Mouse (Mus musculus): ENCODE results near the gene Ccdc40. TPM values are rescaled to one million over a fixed set of nuclear protein-coding genes. Genes with fewer than 3 reads are reported as not detected.
"Not testable (repeated sequence)": the region's sequence is repeated elsewhere in the genome, so short reads cannot be mapped to it uniquely, and the experiment has no call there.

Ccdc40 gene
- polyA plus RNA-seq, 2 experiments, result 2.1 to 2.5 TPM

DNA sequence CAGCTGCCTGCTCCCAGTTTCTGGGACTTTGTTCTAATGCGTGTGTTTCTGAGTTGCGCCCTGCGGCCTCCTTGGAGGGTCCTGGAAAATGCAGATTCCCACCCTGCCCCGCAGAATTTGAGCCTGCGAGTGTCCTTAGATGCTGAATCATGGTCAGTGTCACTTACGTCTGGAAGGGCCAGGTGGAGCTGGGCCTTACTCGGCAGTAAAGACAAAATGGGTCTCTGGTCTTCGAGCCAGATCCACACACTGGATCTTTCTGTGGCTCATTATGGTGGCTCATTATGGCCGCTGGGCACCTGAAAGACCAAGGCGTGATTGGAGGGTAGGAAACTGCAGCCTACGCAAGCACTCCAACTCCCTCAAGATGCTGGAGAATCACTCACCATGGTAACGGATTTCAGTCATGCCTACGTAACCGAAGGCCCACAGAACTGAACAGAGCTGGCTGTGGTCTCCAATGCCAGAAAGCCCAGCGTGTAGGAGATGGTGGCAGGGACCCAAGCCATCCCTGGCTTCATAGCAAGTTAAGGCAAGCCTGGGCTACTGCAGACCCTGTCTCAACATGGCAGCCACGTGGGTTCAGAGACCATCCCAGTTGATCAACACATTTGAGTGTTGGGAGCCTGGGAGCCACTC, 40.3 kb downstream of the Ccdc40 start:
- no peaks in the 10 kb centered on the region for H3K27me3 ChIP-seq (ENCODE audit: control insufficient read depth, insufficient read depth, low read length)

DNA sequence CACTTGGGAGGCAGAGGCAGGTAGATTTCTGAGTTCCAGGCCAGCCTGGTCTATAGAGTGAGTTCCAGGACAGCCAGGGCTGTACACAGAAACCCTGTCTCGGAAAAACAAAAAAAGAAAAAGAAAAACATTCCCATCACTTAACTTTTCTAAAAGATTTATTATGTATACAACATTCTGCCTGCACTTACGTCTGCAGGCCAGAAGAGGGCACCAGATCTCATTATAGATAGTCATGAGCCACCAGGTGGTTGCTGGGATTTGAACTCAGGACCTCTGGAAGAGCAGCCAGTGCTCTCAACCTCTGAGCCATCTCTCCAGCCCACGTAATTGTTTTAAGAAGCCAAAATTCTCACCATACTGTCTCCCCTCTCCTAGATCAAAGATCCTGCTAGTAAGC, 44.1 kb downstream of the Ccdc40 start:
- H3K4me1 ChIP-seq (ENCODE audit: control insufficient read depth, insufficient read depth, low read length); H3K9me3 ChIP-seq (ENCODE audit: control insufficient read depth, low read length); H3K27me3 ChIP-seq (ENCODE audit: control insufficient read depth, insufficient read depth, low read length); ATAC-seq (ENCODE audit: low FRiP score, low read depth); H3K9ac ChIP-seq (ENCODE audit: low read depth, low read length, severe bottlenecking); H3K4me3 ChIP-seq (replicated peaks; ENCODE audit: low read length); H3K4me2 ChIP-seq (replicated peaks; ENCODE audit: low read depth, low read length, severe bottlenecking); DNase-seq (ENCODE audit: low spot score); H3K27ac ChIP-seq (replicated peaks; ENCODE audit: low read depth, low read length): not testable (repeated sequence)
- 69% methylated on average over 3 of the region's 3 CpGs for WGBS
- H3K36me3 ChIP-seq (ENCODE audit: control insufficient read depth, insufficient read depth, low read length), result peaks cover 46% of the 10 kb centered on the region

More for the DNA sequence above, 40.3 kb downstream of the Ccdc40 start:
- DNase-seq (ENCODE audit: low spot score) (no peak), ATAC-seq (ENCODE audit: low FRiP score, low read depth) (no peak)
- 76% methylated on average over 16 of the region's 16 CpGs for WGBS
- no peak overlapping the region for H3K27ac ChIP-seq (replicated peaks; ENCODE audit: low read depth, low read length)
- no peaks in the 10 kb centered on the region for H3K9me3 ChIP-seq (ENCODE audit: control insufficient read depth, low read length)
- peaks cover 7% of the 10 kb centered on the region for H3K4me1 ChIP-seq (ENCODE audit: control insufficient read depth, insufficient read depth, low read length)
- no peak for TF ChIP-seq POLR2A (IDR thresholded peaks at IDR 0.05; ENCODE audit: borderline replicate concordance, extremely low read depth, insufficient read depth, insufficient read length)
- H3K4me3 ChIP-seq (replicated peaks; ENCODE audit: low read length), result peak overlapping the region; percentile 66
- peaks cover 16% of the 10 kb centered on the region for H3K36me3 ChIP-seq (ENCODE audit: control insufficient read depth, insufficient read depth, low read length)
- peak overlapping the region; percentile 85 for H3K4me2 ChIP-seq (replicated peaks; ENCODE audit: low read depth, low read length, severe bottlenecking)
- H3K9ac ChIP-seq (ENCODE audit: low read depth, low read length, severe bottlenecking), result peak overlapping the region; percentile 65

DNA sequence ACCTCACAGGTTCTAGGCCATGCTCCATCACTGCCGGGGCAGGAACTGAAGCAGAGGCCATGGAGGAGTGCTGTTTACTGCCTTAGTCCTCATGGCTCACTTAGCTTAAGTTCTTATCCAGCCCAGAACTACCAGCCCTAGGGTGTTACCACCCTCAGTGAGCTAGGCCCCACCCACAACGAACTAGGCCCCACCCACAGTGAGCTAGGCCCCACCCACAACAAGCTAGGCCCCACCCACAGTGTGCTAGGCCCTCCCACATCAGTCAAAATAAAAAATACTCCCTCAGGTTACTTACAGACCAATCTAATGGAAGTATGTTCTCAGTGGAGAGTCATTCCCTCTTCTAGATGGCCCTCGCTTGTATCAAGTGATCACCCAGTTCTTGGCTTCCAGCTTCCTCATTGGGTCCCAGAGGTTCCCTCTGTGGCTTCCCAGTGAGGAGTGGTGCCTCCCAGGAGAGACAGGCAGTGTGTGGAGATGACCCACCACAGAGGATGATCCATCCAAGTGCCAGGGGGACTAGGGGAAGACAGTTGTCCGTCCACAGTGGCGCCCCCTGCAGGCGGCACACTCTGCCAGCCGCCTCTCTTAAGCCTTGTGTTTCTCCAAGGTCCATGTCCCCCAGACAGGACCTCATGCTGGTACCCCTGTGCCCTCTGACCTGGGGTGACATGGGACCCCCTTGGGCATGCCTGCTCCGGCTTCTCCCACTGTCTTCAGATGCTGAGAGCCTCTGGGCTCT, 45.0 kb downstream of the Ccdc40 start:
- WGBS, result 87% methylated on average over 8 of the region's 8 CpGs
- ATAC-seq (ENCODE audit: low FRiP score, low read depth) (no peak), DNase-seq (ENCODE audit: low spot score) (no peak)
- Histone ChIP-seq H3K9ac (ENCODE audit: low read depth, low read length, severe bottlenecking) (no peak overlapping the region), H3K27me3 (ENCODE audit: control insufficient read depth, insufficient read depth, low read length) (no peaks in the 10 kb centered on the region), H3K36me3 (ENCODE audit: control insufficient read depth, insufficient read depth, low read length) (peaks cover 48% of the 10 kb centered on the region), H3K9me3 (ENCODE audit: control insufficient read depth, low read length) (no peaks in the 10 kb centered on the region), H3K4me3 (replicated peaks; ENCODE audit: low read length) (no peak overlapping the region), H3K4me2 (replicated peaks; ENCODE audit: low read depth, low read length, severe bottlenecking) (no peak overlapping the region), H3K27ac (replicated peaks; ENCODE audit: low read depth, low read length) (no peak overlapping the region), H3K4me1 (ENCODE audit: control insufficient read depth, insufficient read depth, low read length) (0 out of 2 replicates have a peak, but pooled peaks cover 3% of the 10 kb centered on the region)
- TF ChIP-seq POLR2A (IDR thresholded peaks at IDR 0.05; ENCODE audit: borderline replicate concordance, extremely low read depth, insufficient read depth, insufficient read length), result no peak

DNA sequence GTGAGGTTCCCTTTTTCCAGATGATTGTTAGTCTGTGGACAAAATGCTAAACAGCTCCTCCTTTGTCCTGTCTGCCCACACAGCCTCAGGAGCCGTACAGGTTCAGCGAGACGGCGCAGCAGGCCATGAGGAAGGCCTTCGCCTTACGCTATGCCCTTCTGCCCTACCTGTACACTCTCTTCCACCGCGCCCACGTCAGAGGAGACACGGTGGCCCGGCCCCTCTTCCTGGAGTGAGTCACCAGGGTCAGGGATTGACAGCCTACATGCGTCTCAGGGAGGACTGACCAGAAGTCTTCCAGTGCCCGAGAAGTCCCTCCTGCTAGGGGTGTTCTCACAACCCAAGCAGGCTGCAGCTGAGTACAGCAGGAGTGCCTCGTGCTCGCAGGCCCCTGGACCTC, 52.7 kb downstream of the Ccdc40 start:
- no peak for DNase-seq (ENCODE audit: low spot score)
- Histone ChIP-seq H3K4me2 (replicated peaks; ENCODE audit: low read depth, low read length, severe bottlenecking) (no peak overlapping the region), H3K4me1 (ENCODE audit: control insufficient read depth, insufficient read depth, low read length) (no peaks in the 10 kb centered on the region), H3K9ac (ENCODE audit: low read depth, low read length, severe bottlenecking) (no peak overlapping the region), H3K4me3 (replicated peaks; ENCODE audit: low read length) (no peak overlapping the region), H3K27ac (replicated peaks; ENCODE audit: low read depth, low read length) (no peak overlapping the region), H3K27me3 (ENCODE audit: control insufficient read depth, insufficient read depth, low read length) (no peaks in the 10 kb centered on the region), H3K9me3 (ENCODE audit: control insufficient read depth, low read length) (no peaks in the 10 kb centered on the region), H3K36me3 (ENCODE audit: control insufficient read depth, insufficient read depth, low read length) (peaks cover 65% of the 10 kb centered on the region)
- 86% methylated on average over 15 of the region's 15 CpGs for WGBS
- TF ChIP-seq POLR2A (IDR thresholded peaks at IDR 0.05; ENCODE audit: borderline replicate concordance, extremely low read depth, insufficient read depth, insufficient read length), result no peak
- ATAC-seq (ENCODE audit: low FRiP score, low read depth), result no peak

GRCm38 (mm10) chr11:119285791-119286527, 57.6 kb downstream of the Ccdc40 start:
- WGBS, result 55% methylated on average over 9 of the region's 9 CpGs
- H3K4me1 ChIP-seq (ENCODE audit: control insufficient read depth, insufficient read depth, low read length), result no peaks in the 10 kb centered on the region
- DNase-seq (ENCODE audit: low spot score), result no peak
- no peak overlapping the region for H3K4me3 ChIP-seq (replicated peaks; ENCODE audit: low read length)
- H3K4me2 ChIP-seq (replicated peaks; ENCODE audit: low read depth, low read length, severe bottlenecking), result no peak overlapping the region
- peaks cover 82% of the 10 kb centered on the region for H3K36me3 ChIP-seq (ENCODE audit: control insufficient read depth, insufficient read depth, low read length)
- ATAC-seq (ENCODE audit: low FRiP score, low read depth), result no peak
- H3K9me3 ChIP-seq (ENCODE audit: control insufficient read depth, low read length), result no peaks in the 10 kb centered on the region
- H3K27ac ChIP-seq (replicated peaks; ENCODE audit: low read depth, low read length), result no peak overlapping the region
- H3K27me3 ChIP-seq (ENCODE audit: control insufficient read depth, insufficient read depth, low read length), result no peaks in the 10 kb centered on the region
- no peak for TF ChIP-seq POLR2A (IDR thresholded peaks at IDR 0.05; ENCODE audit: borderline replicate concordance, extremely low read depth, insufficient read depth, insufficient read length)
- no peak overlapping the region for H3K9ac ChIP-seq (ENCODE audit: low read depth, low read length, severe bottlenecking)

All from limb, embryonic 14.5 days (tissue).